Mouse (Mus musculus): ENCODE data around the gene Hist3h2a. TPM values are rescaled to one million over a fixed set of nuclear protein-coding genes. Genes with fewer than 3 reads are reported as not detected.
A peak's percentile ranks its signal among the peaks of the same experiment; 100 is the strongest.

Gene Hist3h2a
- polyA plus RNA-seq, 1 experiment from 2014 or later: 16.1 TPM

GRCm38 (mm10) chr11:58927790-58928651, 26.5 kb upstream of the Hist3h2a start:
- H3K27ac ChIP-seq (replicated peaks): peak overlapping the region; percentile 86
- H3K36me3 ChIP-seq (replicated peaks): peaks cover 43% of the 10 kb centered on the region
- peak overlapping the region; percentile 74 for H3K4me2 ChIP-seq
- H3K9me3 ChIP-seq (replicated peaks): no peaks in the 10 kb centered on the region
- peak; percentile 81 for ATAC-seq (ENCODE audit: insufficient read depth)
- no peaks in the 10 kb centered on the region for H3K27me3 ChIP-seq
- WGBS (ENCODE audit: insufficient replicate concordance): 3% methylated on average over 20 of the region's 20 CpGs
- H3K9ac ChIP-seq: peak overlapping the region; percentile 49
- peaks cover 50% of the 10 kb centered on the region for H3K4me1 ChIP-seq (replicated peaks)
- peak overlapping the region; percentile 53 for H3K4me3 ChIP-seq (replicated peaks)

GRCm38 (mm10) chr11:58929055-58929454, 25.4 kb upstream of the Hist3h2a start:
- H3K27me3 ChIP-seq: no peaks in the 10 kb centered on the region
- H3K4me1 ChIP-seq (replicated peaks): peaks cover 50% of the 10 kb centered on the region
- 62% methylated on average over 4 of the region's 4 CpGs for WGBS (ENCODE audit: insufficient replicate concordance)
- H3K9me3 ChIP-seq (replicated peaks): no peaks in the 10 kb centered on the region
- H3K27ac ChIP-seq (replicated peaks): peak overlapping the region; percentile 86
- no peak overlapping the region for H3K4me2 ChIP-seq
- H3K4me3 ChIP-seq (replicated peaks): no peak overlapping the region
- no peak for ATAC-seq (ENCODE audit: insufficient read depth)
- H3K36me3 ChIP-seq (replicated peaks): peaks cover 43% of the 10 kb centered on the region
- H3K9ac ChIP-seq: no peak overlapping the region

- ATAC-seq (ENCODE audit: insufficient read depth): no peak
- H3K9ac ChIP-seq: 0 out of 2 replicates have a peak overlapping the region, but pooled peaks have one; percentile 6
- no peaks in the 10 kb centered on the region for H3K9me3 ChIP-seq (replicated peaks)
- peaks cover 50% of the 10 kb centered on the region for H3K4me1 ChIP-seq (replicated peaks)
- no peaks in the 10 kb centered on the region for H3K27me3 ChIP-seq
- H3K4me2 ChIP-seq: no peak overlapping the region
- H3K27ac ChIP-seq (replicated peaks): peak overlapping the region; percentile 86
- peaks cover 45% of the 10 kb centered on the region for H3K36me3 ChIP-seq (replicated peaks)
- no peak overlapping the region for H3K4me3 ChIP-seq (replicated peaks)
- WGBS (ENCODE audit: insufficient replicate concordance): 43% methylated on average over 3 of the region's 3 CpGs
Observed at GRCm38 (mm10) chr11:58929641-58930040, 24.8 kb upstream of the Hist3h2a start.

GRCm38 (mm10) chr11:58930254-58930653, 24.2 kb upstream of the Hist3h2a start:
- H3K4me1 ChIP-seq (replicated peaks): peaks cover 50% of the 10 kb centered on the region
- 23% methylated on average over 3 of the region's 3 CpGs for WGBS (ENCODE audit: insufficient replicate concordance)
- H3K4me2 ChIP-seq: 0 out of 2 replicates have a peak overlapping the region, but pooled peaks have one; percentile 4
- no peak for ATAC-seq (ENCODE audit: insufficient read depth)
- no peak overlapping the region for H3K4me3 ChIP-seq (replicated peaks)
- H3K27me3 ChIP-seq: no peaks in the 10 kb centered on the region
- peaks cover 44% of the 10 kb centered on the region for H3K36me3 ChIP-seq (replicated peaks)
- H3K27ac ChIP-seq (replicated peaks): peak overlapping the region; percentile 86
- no peak overlapping the region for H3K9ac ChIP-seq
- H3K9me3 ChIP-seq (replicated peaks): no peaks in the 10 kb centered on the region

GRCm38 (mm10) chr11:58931576-58931975, 22.9 kb upstream of the Hist3h2a start:
- Histone ChIP-seq H3K9me3 (replicated peaks) (no peaks in the 10 kb centered on the region), H3K4me3 (replicated peaks) (no peak overlapping the region), H3K9ac (no peak overlapping the region), H3K4me2 (no peak overlapping the region), H3K4me1 (replicated peaks) (peaks cover 60% of the 10 kb centered on the region), H3K27me3 (no peaks in the 10 kb centered on the region), H3K27ac (replicated peaks) (0 out of 2 replicates have a peak overlapping the region, but pooled peaks have one; percentile 86), H3K36me3 (replicated peaks) (peaks cover 54% of the 10 kb centered on the region)
- 64% methylated on average over 4 of the region's 4 CpGs for WGBS (ENCODE audit: insufficient replicate concordance)
- ATAC-seq (ENCODE audit: insufficient read depth): no peak

- Histone ChIP-seq H3K9ac (peak overlapping the region; percentile 97), H3K4me2 (peak overlapping the region; percentile 96), H3K27me3 (peaks cover 11% of the 10 kb centered on the region), H3K4me3 (replicated peaks) (peak overlapping the region; percentile 94), H3K9me3 (replicated peaks) (no peaks in the 10 kb centered on the region), H3K36me3 (replicated peaks) (peaks cover 41% of the 10 kb centered on the region), H3K4me1 (replicated peaks) (peaks cover 34% of the 10 kb centered on the region), H3K27ac (replicated peaks) (peak overlapping the region; percentile 96)
- peak; percentile 32 for ATAC-seq (ENCODE audit: insufficient read depth)
- 2% methylated on average over 13 of the region's 13 CpGs for WGBS (ENCODE audit: insufficient replicate concordance)
Observed at GRCm38 (mm10) chr11:58937909-58938308, 16.6 kb upstream of the Hist3h2a start.

- WGBS (ENCODE audit: insufficient replicate concordance): under 1% methylated on average over 95 of the region's 95 CpGs
- Histone ChIP-seq H3K4me1 (replicated peaks) (peaks cover 34% of the 10 kb centered on the region), H3K27ac (replicated peaks) (peak within 1 kb of the TSS; percentile 96), H3K9ac (peak within 1 kb of the TSS; percentile 97), H3K4me3 (replicated peaks) (peak within 1 kb of the TSS; percentile 94), H3K4me2 (peak within 1 kb of the TSS; percentile 96), H3K36me3 (replicated peaks) (peaks cover 35% of the 10 kb centered on the region), H3K9me3 (replicated peaks) (no peaks in the 10 kb centered on the region), H3K27me3 (peaks cover 17% of the 10 kb centered on the region)
- peak; percentile 95 for ATAC-seq (ENCODE audit: insufficient read depth)
Observed at GRCm38 (mm10) chr11:58938322-58939087, 16.0 kb upstream of the Hist3h2a start, which contains the start of gene Rnf187. TSS of gene Rnf187 (minus strand) at chr11:58938916.

GRCm38 (mm10) chr11:58939088-58939439, 15.4 kb upstream of the Hist3h2a start:
- Histone ChIP-seq H3K27ac (replicated peaks) (peak overlapping the region; percentile 96), H3K36me3 (replicated peaks) (peaks cover 29% of the 10 kb centered on the region), H3K9ac (peak overlapping the region; percentile 97), H3K27me3 (peaks cover 22% of the 10 kb centered on the region), H3K4me2 (peak overlapping the region; percentile 96), H3K9me3 (replicated peaks) (no peaks in the 10 kb centered on the region), H3K4me3 (replicated peaks) (peak overlapping the region; percentile 94), H3K4me1 (replicated peaks) (peaks cover 34% of the 10 kb centered on the region)
- no peak for ATAC-seq (ENCODE audit: insufficient read depth)
- 22% methylated on average over 6 of the region's 6 CpGs for WGBS (ENCODE audit: insufficient replicate concordance)

- Histone ChIP-seq H3K4me3 (replicated peaks) (no peak overlapping the region), H3K36me3 (replicated peaks) (no peaks in the 10 kb centered on the region), H3K27ac (replicated peaks) (no peak overlapping the region), H3K4me1 (replicated peaks) (peaks cover 20% of the 10 kb centered on the region), H3K9ac (no peak overlapping the region), H3K4me2 (no peak overlapping the region), H3K27me3 (peaks cover 70% of the 10 kb centered on the region), H3K9me3 (replicated peaks) (no peaks in the 10 kb centered on the region)
- 69% methylated on average over 5 of the region's 5 CpGs for WGBS (ENCODE audit: insufficient replicate concordance)
- no peak for ATAC-seq (ENCODE audit: insufficient read depth)
Observed at GRCm38 (mm10) chr11:58944136-58944535, 10.3 kb upstream of the Hist3h2a start.

- no peak overlapping the region for H3K4me2 ChIP-seq
- H3K27me3 ChIP-seq: peaks cover 97% of the 10 kb centered on the region
- WGBS (ENCODE audit: insufficient replicate concordance): 67% methylated on average over 3 of the region's 3 CpGs
Observed at GRCm38 (mm10) chr11:58947306-58947705, 7.2 kb upstream of the Hist3h2a start.

More at GRCm38 (mm10) chr11:58947306-58947705, 7.2 kb upstream of the Hist3h2a start:
- ATAC-seq (ENCODE audit: insufficient read depth): no peak
- Histone ChIP-seq H3K27ac (replicated peaks) (no peak overlapping the region), H3K36me3 (replicated peaks) (no peaks in the 10 kb centered on the region), H3K4me1 (replicated peaks) (peaks cover 28% of the 10 kb centered on the region), H3K4me3 (replicated peaks) (no peak overlapping the region), H3K9me3 (replicated peaks) (no peaks in the 10 kb centered on the region), H3K9ac (no peak overlapping the region)
